Mouse (Mus musculus): ENCODE results near the gene Gm3526. TPM values are rescaled to one million over a fixed set of nuclear protein-coding genes. Genes with fewer than 3 reads are reported as not detected.
"Not testable (repeated sequence)": the region's sequence is repeated elsewhere in the genome, so short reads cannot be mapped to it uniquely, and the experiment has no call there.

The Gm3526 gene
- polyA plus RNA-seq (2015; fragmentation: Nextera tagmentation; extraction: Ambion mirVana), result 0.14 TPM in 1 of 2 replicates, not detected in the other

DNA sequence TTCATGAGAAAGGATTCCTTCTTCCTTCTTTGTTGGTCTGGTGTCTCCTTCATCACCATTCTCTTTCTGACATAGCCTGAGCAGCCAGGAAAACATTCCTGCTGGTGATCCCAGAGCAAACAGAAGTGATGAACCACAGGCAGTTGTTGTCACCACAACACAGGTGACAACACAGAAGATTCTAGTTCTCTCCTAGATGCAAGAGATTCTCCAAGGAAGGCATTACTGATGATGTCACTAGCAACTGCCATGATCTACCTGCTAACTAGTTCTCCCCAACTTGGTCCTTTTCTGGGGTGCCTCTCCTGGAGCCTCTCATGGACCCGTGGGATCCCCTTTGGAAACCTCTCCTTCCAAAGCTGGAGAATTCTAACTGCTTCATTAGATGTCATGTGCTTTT lies at the start of gene Gm3526:
TSS of gene Gm3526 (minus strand) at position 101 of the 400 bp plus-strand sequence.
- no CpG with 5 or more reads among the region's 1 CpGs for WGBS
- not testable (repeated sequence) for H3K4me3 ChIP-seq; H3K4me2 ChIP-seq; H3K4me1 ChIP-seq (replicated peaks); H3K27me3 ChIP-seq; H3K9me3 ChIP-seq; H3K36me3 ChIP-seq; ATAC-seq (ENCODE audit: low FRiP score, low read depth); H3K27ac ChIP-seq (replicated peaks); H3K9ac ChIP-seq

Other genes with a start within 250 kb of the Gm3526 start
- not detected in 2 replicates for gene Gm3298, start 244.7 kb downstream of the Gm3526 start, polyA plus RNA-seq (2015; fragmentation: Nextera tagmentation; extraction: Ambion mirVana)
- not detected in 2 replicates for gene 4930555G01Rik, start 210.0 kb downstream of the Gm3526 start, polyA plus RNA-seq (2015; fragmentation: Nextera tagmentation; extraction: Ambion mirVana)
- 10.9 and 13.3 TPM in 2 replicates for gene Gm8281, start 189.5 kb downstream of the Gm3526 start, polyA plus RNA-seq (2015; fragmentation: Nextera tagmentation; extraction: Ambion mirVana)
- not detected in 2 replicates for gene Gm8279, start 129.1 kb downstream of the Gm3526 start, polyA plus RNA-seq (2015; fragmentation: Nextera tagmentation; extraction: Ambion mirVana)
- not detected in 2 replicates for gene Gm3317, start 96.0 kb downstream of the Gm3526 start, polyA plus RNA-seq (2015; fragmentation: Nextera tagmentation; extraction: Ambion mirVana)
- gene Gm8271, start 74.8 kb downstream of the Gm3526 start, polyA plus RNA-seq (2015; fragmentation: Nextera tagmentation; extraction: Ambion mirVana), result not detected in 2 replicates
- gene Gm3542, start 74.3 kb upstream of the Gm3526 start, polyA plus RNA-seq (2015; fragmentation: Nextera tagmentation; extraction: Ambion mirVana), result not detected in 2 replicates
- 1.3 and 2.3 TPM in 2 replicates for gene Gm3500, start 128.5 kb upstream of the Gm3526 start, polyA plus RNA-seq (2015; fragmentation: Nextera tagmentation; extraction: Ambion mirVana)
- 2.7 and 3.6 TPM in 2 replicates for gene Gm3194, start 194.9 kb upstream of the Gm3526 start, polyA plus RNA-seq (2015; fragmentation: Nextera tagmentation; extraction: Ambion mirVana)
- gene Gm8246, start 217.2 kb upstream of the Gm3526 start, polyA plus RNA-seq (2015; fragmentation: Nextera tagmentation; extraction: Ambion mirVana), result not detected in 2 replicates
- gene Gm3187, start 223.6 kb upstream of the Gm3526 start, polyA plus RNA-seq (2015; fragmentation: Nextera tagmentation; extraction: Ambion mirVana), result 0.09 TPM in 1 of 2 replicates, not detected in the other
- gene Gm3488, start 241.1 kb upstream of the Gm3526 start, polyA plus RNA-seq (2015; fragmentation: Nextera tagmentation; extraction: Ambion mirVana), result 14.6 and 15.9 TPM in 2 replicates

Data from hindbrain, embryonic 15.5 days (tissue).